11 mouse cellular contexts compared by ENCODE assay signal in genomic region chr2:33631022-33631707, GRCm38 (mm10). TPM values are rescaled to one million over a fixed set of nuclear protein-coding genes. Genes with fewer than 3 reads are reported as not detected.
A peak's percentile ranks its signal among the peaks of the same experiment; 100 is the strongest.
DNase-seq lines count a peak whose midpoint lies in the region; ATAC-seq and TF ChIP-seq lines count a peak whose summit lies in the region.
"Had no signal": no experiment of that assay in that cellular context is flagged by ENCODE, and none has a peak within 500 bp of the region (broad histone marks: within the 10 kb centered on the region; RNA-seq: fewer than 3 reads in every experiment).

No protein-coding gene starts in this region.

- no peaks in the 10 kb centered on the region for H3K36me3 ChIP-seq in kidney, embryonic 14.5 days (ENCODE audit: control insufficient read depth, insufficient read depth, low read length)
- H3K36me3 ChIP-seq in kidney, adult 2 months (ENCODE audit: control insufficient read depth, insufficient read depth, low read length), result no peaks in the 10 kb centered on the region
- no peaks in the 10 kb centered on the region for H3K36me3 ChIP-seq in embryonic facial prominence, embryonic 13.5 days
- H3K36me3 ChIP-seq in hindbrain, embryonic 16.5 days (ENCODE audit: control insufficient read depth, insufficient read depth, low read length), result no peaks in the 10 kb centered on the region
- H3K36me3 ChIP-seq in neural tube, embryonic 11.5 days (ENCODE audit: control insufficient read depth, insufficient read depth, low read length), result no peaks in the 10 kb centered on the region

- peak overlapping the region; percentile 25 for H3K4me3 ChIP-seq in kidney, embryonic 14.5 days (ENCODE audit: low read length)
- H3K4me3 ChIP-seq in kidney, adult 2 months (ENCODE audit: insufficient read depth, low read depth, low read length), result no peak overlapping the region
- peak overlapping the region; percentile 31 for H3K4me3 ChIP-seq in embryonic facial prominence, embryonic 13.5 days
- peak overlapping the region; percentile 25 for H3K4me3 ChIP-seq in hindbrain, embryonic 16.5 days (ENCODE audit: low read length)
- H3K4me3 ChIP-seq in neural tube, embryonic 11.5 days (ENCODE audit: low read depth, low read length), result peak overlapping the region; percentile 4; the same call in 1 of the 2 replicates
- H3K4me3 ChIP-seq: myocyte had no signal

- no peaks in the 10 kb centered on the region for H3K9me3 ChIP-seq in kidney, embryonic 14.5 days (ENCODE audit: control insufficient read depth, low read length)
- no peaks in the 10 kb centered on the region for H3K9me3 ChIP-seq in embryonic facial prominence, embryonic 13.5 days
- no peaks in the 10 kb centered on the region for H3K9me3 ChIP-seq in hindbrain, embryonic 16.5 days (ENCODE audit: control insufficient read depth, low read length)
- no peaks in the 10 kb centered on the region for H3K9me3 ChIP-seq in neural tube, embryonic 11.5 days (ENCODE audit: control insufficient read depth, low read length)

- H3K9ac ChIP-seq in kidney, embryonic 14.5 days (ENCODE audit: low read depth, low read length), result peak overlapping the region; percentile 0; the same call in 1 of the 2 replicates
- H3K9ac ChIP-seq in embryonic facial prominence, embryonic 13.5 days, result peak overlapping the region; percentile 61
- peak overlapping the region; percentile 46 for H3K9ac ChIP-seq in hindbrain, embryonic 16.5 days (ENCODE audit: low read depth, low read length)
- no peak overlapping the region for H3K9ac ChIP-seq in neural tube, embryonic 11.5 days (ENCODE audit: low read length)

- no peak for TF ChIP-seq CTCF in kidney, adult 2 months (conservative IDR thresholded peaks at IDR 0.05; ENCODE audit: insufficient read depth, insufficient read length, low read depth, low read length)

- DNase-seq in kidney, adult 2 months, result no peak
- DNase-seq in neural tube, embryonic 11.5 days (ENCODE audit: low spot score), result peak; percentile 42
- no peak for DNase-seq in thymus, postnatal 14 days
- DNase-seq: lung, adult 18-20 months; spleen, adult 18-20 months had no signal

- H3K4me2 ChIP-seq in kidney, embryonic 14.5 days (replicated peaks; ENCODE audit: low read depth, low read length), result peak overlapping the region; percentile 42
- H3K4me2 ChIP-seq in embryonic facial prominence, embryonic 13.5 days, result peak overlapping the region; percentile 58
- peak overlapping the region; percentile 52 for H3K4me2 ChIP-seq in hindbrain, embryonic 16.5 days (ENCODE audit: low read length)
- H3K4me2 ChIP-seq in neural tube, embryonic 11.5 days (ENCODE audit: low read depth), result peak overlapping the region; percentile 32

- H3K27me3 ChIP-seq in kidney, embryonic 14.5 days (ENCODE audit: control insufficient read depth, insufficient read depth, low read length), result peaks cover 88% of the 10 kb centered on the region
- peaks cover 2% of the 10 kb centered on the region; the same call in 1 of the 2 replicates for H3K27me3 ChIP-seq in kidney, adult 2 months (replicated peaks; ENCODE audit: control insufficient read depth, insufficient read depth, low read length)
- H3K27me3 ChIP-seq in embryonic facial prominence, embryonic 13.5 days, result peaks cover 97% of the 10 kb centered on the region
- H3K27me3 ChIP-seq in hindbrain, embryonic 16.5 days (replicated peaks; ENCODE audit: control insufficient read depth, insufficient read depth, low read length), result peaks cover 60% of the 10 kb centered on the region
- H3K27me3 ChIP-seq in neural tube, embryonic 11.5 days (ENCODE audit: control insufficient read depth, insufficient read depth, low read length), result peaks cover 96% of the 10 kb centered on the region

- peaks cover 46% of the 10 kb centered on the region for H3K4me1 ChIP-seq in kidney, embryonic 14.5 days (ENCODE audit: control insufficient read depth, insufficient read depth, low read length)
- no peaks in the 10 kb centered on the region for H3K4me1 ChIP-seq in kidney, adult 2 months (ENCODE audit: control insufficient read depth, insufficient read depth, low read length)
- H3K4me1 ChIP-seq in embryonic facial prominence, embryonic 13.5 days, result peaks cover 64% of the 10 kb centered on the region
- peaks cover 7% of the 10 kb centered on the region for H3K4me1 ChIP-seq in hindbrain, embryonic 16.5 days (ENCODE audit: control insufficient read depth, insufficient read depth, low read depth, low read length)
- peaks cover 28% of the 10 kb centered on the region for H3K4me1 ChIP-seq in neural tube, embryonic 11.5 days (ENCODE audit: control insufficient read depth, insufficient read depth, low read length)

- 0 out of 2 replicates have a peak, but pooled peaks have one; percentile 9 for ATAC-seq in kidney, embryonic 14.5 days (ENCODE audit: low FRiP score, low TSS enrichment)
- no peak for ATAC-seq in embryonic facial prominence, embryonic 13.5 days (ENCODE audit: insufficient number of reproducible peaks, insufficient read depth, low FRiP score, low TSS enrichment, low read depth)
- ATAC-seq in hindbrain, embryonic 16.5 days, result no peak
- no peak for ATAC-seq in neural tube, embryonic 11.5 days (ENCODE audit: insufficient read depth, low FRiP score, low TSS enrichment)
- ATAC-seq in granulocyte monocyte progenitor cell, adult 5-6 weeks (replicated peaks; ENCODE audit: poor library complexity, severe bottlenecking), result no peak

- WGBS in kidney, embryonic 14.5 days, result under 1% methylated on average over 40 of the region's 40 CpGs
- WGBS in kidney, adult 2 months, result 2% methylated on average over 40 of the region's 40 CpGs
- 1% methylated on average over 40 of the region's 40 CpGs for WGBS in embryonic facial prominence, embryonic 13.5 days
- 0% methylated on average over 40 of the region's 40 CpGs for WGBS in hindbrain, embryonic 16.5 days
- 1% methylated on average over 40 of the region's 40 CpGs for WGBS in neural tube, embryonic 11.5 days

- no peak overlapping the region; the same call in 1 of the 2 replicates for H3K27ac ChIP-seq in kidney, embryonic 14.5 days (ENCODE audit: low read depth, low read length)
- H3K27ac ChIP-seq in kidney, adult 2 months (ENCODE audit: insufficient read depth, low read depth, low read length), result no peak overlapping the region
- H3K27ac ChIP-seq in embryonic facial prominence, embryonic 13.5 days, result no peak overlapping the region
- H3K27ac ChIP-seq in hindbrain, embryonic 16.5 days (ENCODE audit: low read depth, low read length), result peak overlapping the region; percentile 54
- H3K27ac ChIP-seq in neural tube, embryonic 11.5 days (ENCODE audit: low read depth, low read length), result no peak overlapping the region

- no peak for TF ChIP-seq POLR2A in kidney, adult 2 months (IDR thresholded peaks at IDR 0.05; ENCODE audit: low read depth, low read length)

RNA-seq across cellular contexts. Expression of gene Lmx1b, which starts 9.1 kb away (rescaled TPM):
- polyA plus RNA-seq in kidney, embryonic 14.5 days (2014; fragmentation: Nextera tagmentation; extraction: Ambion mirVana), result 1.9 and 2.2 TPM in 2 replicates
- 2.9 and 3.7 TPM in 2 replicates for polyA plus RNA-seq in kidney, adult 2 months (2012; rRNA removed)
- polyA plus RNA-seq in embryonic facial prominence, embryonic 13.5 days (2015; fragmentation: Nextera tagmentation; extraction: Ambion mirVana), result 0.55 TPM in 2 replicates
- 3.3 and 3.5 TPM in 2 replicates for polyA plus RNA-seq in hindbrain, embryonic 16.5 days (2015; fragmentation: Nextera tagmentation; extraction: Ambion mirVana)
- 1.6 and 1.7 TPM in 2 replicates for polyA plus RNA-seq in neural tube, embryonic 11.5 days (2014; fragmentation: Nextera tagmentation; extraction: Ambion mirVana)
- not detected in 2 replicates for total RNA-seq in granulocyte monocyte progenitor cell, adult 5-6 weeks (2014; fragmentation: Nextera tagmentation)
- total RNA-seq in granulocyte monocyte progenitor cell, adult 5-6 weeks (2017), result not detected in 2 replicates
- polyA plus RNA-seq: gonadal fat pad, adult 2 months; myocyte had no signal
